Mouse (Mus musculus) kidney, postnatal 10 days (tissue): ENCODE data around the gene Lipi.

ENCODE experiments used
- DNase-seq: peaks from one replicate; pipeline ENCODE4 v3.0.0; 2021; ENCODE audit warnings: mixed read lengths

Lipi gene

DNA sequence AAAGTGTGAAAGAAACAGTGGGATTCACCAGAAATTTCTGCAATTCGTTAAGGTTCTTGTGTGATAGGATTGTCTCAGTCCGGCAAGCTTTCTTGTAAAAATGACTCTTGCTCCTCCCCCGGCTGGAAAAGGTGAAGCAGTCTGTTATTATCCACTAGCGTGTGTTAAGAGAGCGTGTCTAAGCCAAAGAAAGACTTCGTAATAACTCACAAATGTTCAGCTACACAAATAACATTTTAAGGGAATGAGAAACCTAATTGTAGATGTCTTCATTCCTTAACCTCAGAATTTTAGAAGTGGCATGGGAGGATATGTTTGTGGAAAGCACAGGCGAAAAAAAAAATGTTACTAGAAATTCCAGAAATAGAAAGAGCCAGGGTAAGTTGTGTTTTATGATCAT, at the start of gene Lipi:
Lipi (minus strand) TSS at position 101 of the 400 bp plus-strand sequence.
- DNase-seq = no peak

DNA sequence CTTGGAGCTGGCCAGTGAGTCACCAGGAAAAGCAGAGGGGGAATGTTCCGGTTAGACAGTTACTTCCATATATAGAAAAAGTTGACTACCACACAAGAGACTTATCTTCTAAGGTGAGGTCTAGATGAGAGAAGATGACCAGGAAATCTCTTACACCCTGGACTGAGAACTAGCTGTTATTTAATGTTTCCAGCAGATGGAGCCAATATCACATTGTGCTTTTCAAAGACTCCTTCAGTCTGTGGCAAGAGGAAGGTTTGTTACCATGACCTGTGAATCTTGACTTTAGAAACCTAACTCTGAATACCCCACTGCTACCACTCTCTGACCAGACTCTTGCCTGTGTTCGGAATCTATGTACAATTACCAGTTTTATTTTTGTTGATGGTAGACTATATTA, 42.0 kb upstream of the Lipi start:
- DNase-seq = no peak

GRCm38 (mm10) chr16:75617651-75618349, 31.9 kb upstream of the Lipi start:
- peak; percentile 47 for DNase-seq

GRCm38 (mm10) chr16:75612561-75612960, 26.7 kb upstream of the Lipi start:
- no peak for DNase-seq

DNA sequence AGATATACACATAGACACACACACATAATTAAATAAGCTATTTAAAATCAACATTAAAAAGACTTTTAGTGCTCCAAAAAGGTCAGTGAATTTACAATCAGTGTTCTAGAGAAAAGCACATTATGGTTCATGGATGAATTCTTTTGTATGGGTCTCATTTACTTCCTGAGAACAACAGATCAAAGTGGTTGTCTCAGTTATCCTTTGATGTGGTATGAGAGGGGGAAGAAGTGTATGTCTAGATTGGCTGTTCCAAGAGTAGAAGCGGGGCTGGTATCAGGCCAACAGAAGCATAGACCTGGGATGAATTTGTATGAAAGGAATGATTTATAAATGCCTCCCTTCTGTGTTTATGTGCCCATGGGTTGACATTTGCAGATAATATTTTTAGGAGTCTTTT, 20.6 kb upstream of the Lipi start:
- no peak for DNase-seq

- DNase-seq = no peak
Measured at GRCm38 (mm10) chr16:75593501-75594183, 7.8 kb upstream of the Lipi start.

DNA sequence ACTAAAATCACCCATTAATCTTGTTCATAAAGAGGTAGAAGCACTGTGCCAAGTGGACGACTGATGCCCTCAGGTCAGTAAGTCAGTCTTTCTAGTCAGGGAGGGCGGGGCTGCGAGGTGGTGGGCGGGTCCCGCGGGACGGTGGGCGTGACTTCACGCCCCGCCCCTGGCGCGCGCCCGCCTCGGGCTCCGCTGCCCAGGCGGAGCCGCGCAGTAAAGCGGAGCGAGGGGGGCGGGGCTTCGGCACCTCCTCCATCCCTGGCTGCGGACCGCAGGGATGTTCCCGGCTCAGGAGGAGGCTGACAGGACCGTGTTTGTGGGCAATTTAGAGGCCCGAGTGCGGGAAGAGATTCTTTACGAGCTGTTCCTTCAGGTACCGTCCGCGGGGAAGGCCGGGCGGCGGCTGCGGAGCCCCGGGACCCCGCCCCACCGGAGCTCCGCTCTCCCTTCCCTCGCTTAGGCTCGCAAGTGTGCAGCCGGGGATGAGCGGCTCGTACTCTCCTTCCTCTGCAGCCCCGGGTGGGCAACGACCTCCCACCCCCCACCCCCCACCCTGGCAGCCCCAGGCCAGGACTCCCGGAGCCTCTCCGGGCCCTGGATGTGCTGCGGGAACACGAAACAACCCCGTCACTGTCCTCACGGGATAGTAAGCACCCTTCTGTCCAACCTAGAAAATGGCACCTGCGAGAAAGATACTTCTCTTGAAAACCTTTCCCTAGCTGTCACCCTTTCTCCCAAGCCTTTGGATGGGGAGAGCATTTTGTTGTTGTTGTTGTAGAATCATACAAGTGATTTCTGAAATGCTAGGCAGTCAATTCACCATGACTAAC, 7.0 kb upstream of the Lipi start, which contains the start of gene Rbm11:
Rbm11 (plus strand) TSS at position 174 of the 830 bp plus-strand sequence.
- peak; percentile 91 for DNase-seq

GRCm38 (mm10) chr16:75586466-75586865, 605 bp upstream of the Lipi start:
- DNase-seq = peak; percentile 16

DNA sequence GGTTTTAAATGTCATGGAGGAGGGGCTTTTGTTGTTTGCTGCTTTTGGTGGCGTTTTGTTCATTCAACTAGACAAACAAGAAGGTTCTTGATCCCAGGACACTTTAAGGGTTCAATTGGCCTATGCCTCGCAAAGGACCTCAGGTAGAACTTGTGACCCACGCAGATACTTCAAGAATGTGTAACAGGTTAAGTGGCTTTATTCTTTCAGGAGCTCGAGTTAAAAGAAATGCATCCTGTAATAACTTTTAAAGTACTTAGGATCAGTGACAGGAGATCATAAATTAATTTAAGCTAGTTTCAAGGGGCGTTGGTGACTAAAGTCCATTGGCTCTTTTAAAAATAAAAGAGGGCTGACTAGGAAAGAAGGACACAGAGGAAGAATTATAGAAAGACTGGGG, 3.6 kb downstream of the Lipi start:
- no peak for DNase-seq

DNA sequence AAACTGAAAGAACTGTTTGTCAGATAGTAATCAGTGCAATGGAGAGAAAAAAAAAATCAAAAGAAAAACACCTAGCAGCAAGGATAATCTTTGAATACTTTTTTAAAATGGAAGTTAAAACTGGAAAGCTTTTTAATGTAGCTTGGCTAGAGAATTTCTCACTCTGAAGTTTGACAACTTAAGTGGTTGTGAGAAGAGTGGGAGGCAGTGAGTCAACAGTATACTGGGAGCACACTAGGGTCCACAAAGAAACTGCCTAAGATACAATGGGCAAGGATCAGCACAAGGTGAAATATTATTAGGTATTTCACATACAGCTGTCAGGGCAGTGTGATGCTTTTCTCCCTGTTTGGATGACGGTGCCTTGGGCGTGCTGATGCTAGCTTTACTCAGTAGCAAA, 23.0 kb downstream of the Lipi start:
- DNase-seq = no peak

DNA sequence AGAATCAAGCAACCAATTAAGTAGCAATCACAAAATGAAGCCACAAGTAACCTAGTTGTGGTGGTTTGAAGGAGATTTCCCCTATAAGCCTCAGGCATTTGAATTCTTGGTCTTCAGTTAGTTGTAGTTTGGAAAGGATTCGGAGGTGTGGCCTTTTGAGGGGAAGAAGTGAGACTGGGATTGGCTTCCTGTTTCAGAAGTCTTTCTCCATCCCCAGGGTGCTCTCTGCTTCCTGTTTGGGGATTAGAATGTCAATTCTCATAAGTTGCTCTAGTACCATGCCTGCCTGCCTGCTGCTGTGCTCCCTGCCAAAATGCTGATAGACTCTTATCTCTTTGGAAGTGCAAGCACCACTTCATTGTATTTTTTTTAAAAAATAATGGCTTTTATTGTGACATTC, 40.6 kb downstream of the Lipi start:
- no peak for DNase-seq

DNA sequence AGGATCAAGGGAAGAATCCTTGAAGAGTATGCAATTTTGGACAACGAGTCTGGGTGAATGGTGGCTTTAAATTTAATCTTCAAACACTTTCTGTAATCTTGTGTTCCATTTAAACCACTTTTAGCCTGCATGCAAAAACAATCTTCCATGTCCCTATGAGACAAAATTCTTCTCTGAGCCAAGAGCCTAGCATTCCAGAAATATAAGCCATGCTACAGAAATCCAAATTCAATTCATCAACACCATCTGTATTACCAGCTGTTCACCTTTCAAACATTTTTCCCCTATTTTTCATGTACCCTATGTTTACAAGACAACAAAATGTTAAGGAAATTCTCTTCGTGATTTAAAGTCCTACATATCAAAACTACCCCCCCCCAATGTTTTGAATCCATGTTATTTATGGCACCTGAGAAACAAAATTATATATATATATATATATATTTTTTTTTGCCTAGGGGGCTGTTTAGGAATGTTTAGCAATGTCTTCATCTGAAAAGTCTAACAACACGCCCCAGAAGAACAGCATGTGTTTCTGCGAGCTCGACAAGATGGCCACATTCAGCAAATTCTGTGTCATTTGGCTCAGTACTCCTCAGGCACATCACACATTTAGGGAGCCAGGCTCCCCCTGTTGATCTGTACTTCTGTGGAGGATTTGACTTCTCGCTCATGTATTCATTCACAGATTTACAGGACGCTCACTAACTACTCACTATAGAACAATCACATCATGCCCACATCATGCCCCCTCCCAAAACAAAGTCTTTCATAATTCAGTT, 47.9 kb downstream of the Lipi start:
- no peak for DNase-seq

DNA sequence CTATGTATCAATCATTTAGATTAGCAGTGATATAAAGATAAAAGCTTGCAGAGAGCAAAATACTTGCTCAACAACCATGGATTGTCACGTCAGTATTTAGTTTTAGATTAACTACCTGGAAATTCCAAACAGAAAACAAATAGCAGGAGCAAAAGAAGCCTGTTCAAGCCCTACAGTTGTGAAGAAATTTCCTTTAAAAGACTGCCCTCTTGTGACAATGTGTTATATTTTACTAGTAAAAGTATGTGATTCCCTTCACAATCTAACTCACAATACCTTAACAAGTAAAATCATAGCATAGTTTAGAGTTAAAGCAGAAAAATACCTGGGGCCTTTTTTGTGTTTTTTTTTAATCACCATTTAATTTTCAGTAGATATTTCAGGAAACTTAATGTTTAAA, 54.2 kb downstream of the Lipi start:
- no peak for DNase-seq

DNA sequence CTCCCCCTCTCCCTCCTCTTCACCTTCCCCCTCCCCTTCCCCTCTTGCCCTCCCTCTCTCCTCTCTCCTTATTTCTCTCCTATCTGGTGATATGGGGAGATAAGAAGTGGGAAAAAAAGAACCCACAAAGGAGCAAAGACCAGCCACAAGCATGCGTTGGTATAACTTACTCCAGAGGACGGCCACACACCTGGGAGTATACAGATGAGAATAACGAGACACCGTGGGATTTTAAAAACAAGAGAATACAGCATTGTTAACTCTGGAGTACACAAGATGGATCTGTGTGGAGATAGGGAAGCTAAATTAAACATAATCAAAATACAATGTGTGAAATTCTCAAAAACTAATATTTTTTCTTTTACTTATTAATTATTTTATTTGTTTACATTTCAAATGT, 89.3 kb downstream of the Lipi start:
- DNase-seq = no peak
